Comparison of ENCODE assay signal across 8 mouse cellular contexts in genomic region chr9:99243895-99244293, GRCm38 (mm10). TPM values are rescaled to one million over a fixed set of nuclear protein-coding genes. Genes with fewer than 3 reads are reported as not detected.
A peak's percentile ranks its signal among the peaks of the same experiment; 100 is the strongest.
DNase-seq lines count a peak whose midpoint lies in the region; ATAC-seq and TF ChIP-seq lines count a peak whose summit lies in the region.

No protein-coding gene starts in this region.

- TF ChIP-seq CTCF in heart, adult 2 months (IDR thresholded peaks at IDR 0.05), result no peak
- no peak for TF ChIP-seq CTCF in olfactory bulb, adult 2 months (IDR thresholded peaks at IDR 0.05; ENCODE audit: insufficient read depth, low read depth, low read length)

- TF ChIP-seq EP300 in heart, adult 2 months (IDR thresholded peaks at IDR 0.05; ENCODE audit: insufficient read depth, low read depth, low read length), result no peak

- H3K27ac ChIP-seq in heart, adult 2 months, result peak overlapping the region; percentile 80
- H3K27ac ChIP-seq in embryonic facial prominence, embryonic 14.5 days (replicated peaks; ENCODE audit: low read depth, low read length), result peak overlapping the region; percentile 42; the same call in 1 of the 2 replicates
- H3K27ac ChIP-seq in limb, embryonic 11.5 days (replicated peaks; ENCODE audit: low read depth, low read length), result no peak overlapping the region
- H3K27ac ChIP-seq in olfactory bulb, adult 2 months (ENCODE audit: insufficient read depth, low read depth, low read length), result no peak overlapping the region

- DNase-seq in heart, adult 2 months, result no peak
- DNase-seq in heart, postnatal 4 days, result no peak
- peak; percentile 12 for DNase-seq in 416B (ENCODE audit: low read depth)
- no peak for DNase-seq in embryonic facial prominence, embryonic 14.5 days (ENCODE audit: low spot score)
- no peak for DNase-seq in limb, embryonic 11.5 days (ENCODE audit: low spot score)
- DNase-seq in layer of hippocampus, postnatal 36 days, result no peak
- no peak for DNase-seq in spleen, adult 12 weeks (ENCODE audit: low spot score)

- H3K9ac ChIP-seq in heart, adult 2 months (ENCODE audit: low read depth, low read length), result peak overlapping the region; percentile 71
- H3K9ac ChIP-seq in embryonic facial prominence, embryonic 14.5 days (ENCODE audit: low read depth, low read length), result peak overlapping the region; percentile 77
- peak overlapping the region; percentile 79 for H3K9ac ChIP-seq in limb, embryonic 11.5 days (ENCODE audit: low read length)

- TF ChIP-seq POLR2A in heart, adult 2 months (IDR thresholded peaks at IDR 0.05; ENCODE audit: insufficient read depth, low read depth, low read length), result no peak
- no peak for TF ChIP-seq POLR2A in olfactory bulb, adult 2 months (IDR thresholded peaks at IDR 0.05; ENCODE audit: insufficient read depth, low read depth, low read length)

- H3K4me3 ChIP-seq in heart, adult 2 months, result peak overlapping the region; percentile 73
- H3K4me3 ChIP-seq in embryonic facial prominence, embryonic 14.5 days (ENCODE audit: low read depth, low read length), result peak overlapping the region; percentile 75
- H3K4me3 ChIP-seq in limb, embryonic 11.5 days (ENCODE audit: low read depth, low read length), result peak overlapping the region; percentile 85
- H3K4me3 ChIP-seq in olfactory bulb, adult 2 months (ENCODE audit: insufficient read depth, low read depth, low read length), result peak overlapping the region; percentile 85

- WGBS in heart, adult 2 months, result 10% methylated on average over 10 of the region's 10 CpGs
- WGBS in embryonic facial prominence, embryonic 14.5 days, result 2% methylated on average over 10 of the region's 10 CpGs
- 3% methylated on average over 10 of the region's 10 CpGs for WGBS in limb, embryonic 11.5 days
- WGBS in olfactory bulb, adult 2 months, result 16% methylated on average over 10 of the region's 10 CpGs

- intact Hi-C loops in heart, adult 2 months (cut with DNase I), result loop anchor here (2.0 to 10.0 kb wide), 5 partner anchors 103 to 629 kb away; partner anchors contain the start of genes Dbr1, Mras and Pik3cb

- peak overlapping the region; percentile 70 for H3K4me2 ChIP-seq in embryonic facial prominence, embryonic 14.5 days (ENCODE audit: low read depth, low read length)
- peak overlapping the region; percentile 56 for H3K4me2 ChIP-seq in limb, embryonic 11.5 days (ENCODE audit: low read depth, severe bottlenecking)

- no peaks in the 10 kb centered on the region; the same call in 1 of the 2 replicates for H3K4me1 ChIP-seq in heart, adult 2 months (ENCODE audit: control insufficient read depth, insufficient read depth, low read length)
- no peaks in the 10 kb centered on the region for H3K4me1 ChIP-seq in embryonic facial prominence, embryonic 14.5 days (ENCODE audit: control insufficient read depth, insufficient read depth, low read length)
- H3K4me1 ChIP-seq in limb, embryonic 11.5 days (ENCODE audit: control insufficient read depth, insufficient read depth, low read length), result no peaks in the 10 kb centered on the region
- H3K4me1 ChIP-seq in olfactory bulb, adult 2 months (ENCODE audit: control insufficient read depth, insufficient read depth, low read length), result peaks cover 6% of the 10 kb centered on the region

- no peaks in the 10 kb centered on the region for H3K9me3 ChIP-seq in embryonic facial prominence, embryonic 14.5 days (ENCODE audit: control insufficient read depth, low read length)
- H3K9me3 ChIP-seq in limb, embryonic 11.5 days (ENCODE audit: control insufficient read depth, low read length), result no peaks in the 10 kb centered on the region

- H3K79me2 ChIP-seq in heart, adult 2 months (replicated peaks; ENCODE audit: control insufficient read depth, insufficient read depth, low read length), result no peaks in the 10 kb centered on the region

- H3K27me3 ChIP-seq in heart, adult 2 months (ENCODE audit: control insufficient read depth, insufficient read depth, low read length), result no peaks in the 10 kb centered on the region
- H3K27me3 ChIP-seq in embryonic facial prominence, embryonic 14.5 days (replicated peaks; ENCODE audit: control insufficient read depth, insufficient read depth, low read length), result no peaks in the 10 kb centered on the region
- H3K27me3 ChIP-seq in limb, embryonic 11.5 days (ENCODE audit: control insufficient read depth, insufficient read depth, low read length), result no peaks in the 10 kb centered on the region

- peak; percentile 21; the same call in 1 of the 2 replicates for ATAC-seq in embryonic facial prominence, embryonic 14.5 days (ENCODE audit: low read depth)
- 0 out of 2 replicates have a peak, but pooled peaks have one; percentile 1 for ATAC-seq in limb, embryonic 11.5 days (ENCODE audit: insufficient number of reproducible peaks, low FRiP score, low TSS enrichment, low read depth)

- no peaks in the 10 kb centered on the region for H3K36me3 ChIP-seq in heart, adult 2 months (ENCODE audit: control insufficient read depth, insufficient read depth, low read length)
- no peaks in the 10 kb centered on the region for H3K36me3 ChIP-seq in embryonic facial prominence, embryonic 14.5 days (ENCODE audit: control insufficient read depth, insufficient read depth, low read length)
- no peaks in the 10 kb centered on the region for H3K36me3 ChIP-seq in limb, embryonic 11.5 days (ENCODE audit: control insufficient read depth, insufficient read depth, low read length)

RNA-seq across cellular contexts. Expression of gene Cep70, which starts 0.7 kb away (rescaled TPM):
- total RNA-seq in heart, adult 2 months (2021), result 1 to 10 TPM; 5.5 to 8.1 TPM
- polyA plus RNA-seq in heart, adult 2 months (2012; rRNA removed), result 2.3 and 4.0 TPM in 2 replicates
- 10 to 100 TPM; 12.7 to 13.9 TPM for total RNA-seq in heart, postnatal 4 days (2021)
- polyA plus RNA-seq in embryonic facial prominence, embryonic 14.5 days (2014; fragmentation: Nextera tagmentation; extraction: Ambion mirVana), result 22.2 and 27.3 TPM in 2 replicates
- polyA plus RNA-seq in limb, embryonic 11.5 days (2014; fragmentation: Nextera tagmentation; extraction: Ambion mirVana), result 46.5 and 47.0 TPM in 2 replicates
- polyA plus RNA-seq in olfactory bulb, adult 2 months (2012; ENCODE audit: insufficient read depth, insufficient read length, low replicate concordance, missing spikeins), result not detected in 2 replicates
- total RNA-seq in layer of hippocampus, postnatal 36 days (2021), result 10 to 100 TPM; 25.8 to 27.5 TPM

RNA-seq across cellular contexts. Expression of gene Faiml, which starts 6.9 kb away (rescaled TPM):
- not detected for total RNA-seq in heart, adult 2 months (2021)
- not detected in 2 replicates for polyA plus RNA-seq in heart, adult 2 months (2012; rRNA removed)
- total RNA-seq in heart, postnatal 4 days (2021), result not detected
- polyA plus RNA-seq in embryonic facial prominence, embryonic 14.5 days (2014; fragmentation: Nextera tagmentation; extraction: Ambion mirVana), result not detected in 2 replicates
- polyA plus RNA-seq in limb, embryonic 11.5 days (2014; fragmentation: Nextera tagmentation; extraction: Ambion mirVana), result not detected in 2 replicates
- not detected in 2 replicates for polyA plus RNA-seq in olfactory bulb, adult 2 months (2012; ENCODE audit: insufficient read depth, insufficient read length, low replicate concordance, missing spikeins)
- not detected for total RNA-seq in layer of hippocampus, postnatal 36 days (2021)

Comparison
In these comparisons a context has a peak if more than half of its experiments do, and no peak if none do; other contexts are left out.
1. H3K27ac ChIP-seq: peak in heart, adult 2 months (single experiment) and embryonic facial prominence, embryonic 14.5 days (single experiment); none in limb, embryonic 11.5 days (single experiment) and olfactory bulb, adult 2 months (single experiment).
2. Peak in every context shown above with its lines, with median percentiles within 50 percentile points of each other: H3K4me3 ChIP-seq and H3K9ac ChIP-seq.